Mouse (Mus musculus) bone marrow macrophage, adult 2 months (primary cell): Measurements from ENCODE around the gene 4930412O13Rik.

ENCODE experiments used
- CTCF ChIP-seq: IDR thresholded peaks from 2 replicates; pipeline ENCODE4 v1.5.1; 2012; ENCODE audit warnings: low read depth, mild to moderate bottlenecking, low read length, moderate library complexity
- POLR2A ChIP-seq: IDR thresholded peaks from 2 replicates; pipeline ENCODE4 v1.6.1; 2012; ENCODE audit warnings: mild to moderate bottlenecking, low read depth, low read length, borderline replicate concordance

GRCm38 (mm10) chr2:9871798-9872197 is 9.3 kb upstream of the 4930412O13Rik start:
- TF ChIP-seq CTCF, result no peak
- TF ChIP-seq POLR2A, result no peak
